ENCODE assay signal across 22 mouse cellular contexts in the genomic region with DNA sequence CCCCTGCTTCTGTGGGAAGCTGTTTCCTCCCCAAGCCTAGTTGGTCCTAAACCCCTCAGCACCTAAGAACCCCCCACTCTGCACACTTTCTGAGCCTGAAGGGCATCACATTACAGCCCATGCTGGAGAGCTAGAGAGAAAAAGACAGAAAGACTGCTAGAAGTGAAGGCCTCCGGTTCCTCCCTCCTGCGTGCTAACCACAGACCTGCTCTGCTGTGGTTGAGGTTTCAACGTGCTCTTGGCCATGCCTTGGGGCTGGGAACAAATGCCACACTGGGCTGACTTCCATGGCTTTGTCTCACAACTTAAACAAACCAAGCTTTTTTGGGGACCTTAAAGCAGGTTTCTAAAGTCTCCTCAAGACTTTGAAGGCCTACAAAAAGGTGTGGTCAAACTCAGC. TPM values are rescaled to one million over a fixed set of nuclear protein-coding genes. Genes with fewer than 3 reads are reported as not detected.
DNase-seq lines count a peak whose midpoint lies in the region; ATAC-seq and TF ChIP-seq lines count a peak whose summit lies in the region.
"Had no signal": no experiment of that assay in that cellular context is flagged by ENCODE, and none has a peak within 500 bp of the region (broad histone marks: within the 10 kb centered on the region; RNA-seq: fewer than 3 reads in every experiment).

No protein-coding gene starts in this region.

- H3K36me3 ChIP-seq in midbrain, embryonic 11.5 days (ENCODE audit: control insufficient read depth, insufficient read depth, low read length) = no peaks in the 10 kb centered on the region
- H3K36me3 ChIP-seq in midbrain, embryonic 10.5 days = no peaks in the 10 kb centered on the region
- no peaks in the 10 kb centered on the region for H3K36me3 ChIP-seq in kidney, embryonic 16.5 days (ENCODE audit: insufficient read depth, low read length)
- no peaks in the 10 kb centered on the region for H3K36me3 ChIP-seq in heart, adult 2 months (ENCODE audit: control insufficient read depth, insufficient read depth, low read length)
- H3K36me3 ChIP-seq: G1E had no signal

- H3K79me2 ChIP-seq in heart, adult 2 months (replicated peaks; ENCODE audit: control insufficient read depth, insufficient read depth, low read length) = no peaks in the 10 kb centered on the region

- no peaks in the 10 kb centered on the region for H3K9me3 ChIP-seq in midbrain, embryonic 11.5 days (ENCODE audit: control insufficient read depth, low read length)
- no peaks in the 10 kb centered on the region for H3K9me3 ChIP-seq in midbrain, embryonic 10.5 days (replicated peaks)
- no peaks in the 10 kb centered on the region for H3K9me3 ChIP-seq in kidney, embryonic 16.5 days (ENCODE audit: low read length)
- H3K9me3 ChIP-seq: G1E had no signal

- no peaks in the 10 kb centered on the region for H3K4me1 ChIP-seq in midbrain, embryonic 11.5 days (ENCODE audit: control insufficient read depth, insufficient read depth, low read length)
- no peaks in the 10 kb centered on the region for H3K4me1 ChIP-seq in midbrain, embryonic 10.5 days
- no peaks in the 10 kb centered on the region; the same call in 1 of the 2 replicates for H3K4me1 ChIP-seq in kidney, embryonic 16.5 days (ENCODE audit: insufficient read depth, low read length)
- no peaks in the 10 kb centered on the region for H3K4me1 ChIP-seq in heart, adult 2 months (ENCODE audit: control insufficient read depth, insufficient read depth, low read length)

- no peak overlapping the region for H3K4me3 ChIP-seq in midbrain, embryonic 11.5 days (ENCODE audit: low read depth, low read length)
- H3K4me3 ChIP-seq in midbrain, embryonic 10.5 days = no peak overlapping the region
- H3K4me3 ChIP-seq in kidney, embryonic 16.5 days (ENCODE audit: low read length) = no peak overlapping the region
- no peak overlapping the region for H3K4me3 ChIP-seq in heart, adult 2 months

- TF ChIP-seq POLR2A in heart, adult 2 months (IDR thresholded peaks at IDR 0.05; ENCODE audit: insufficient read depth, low read depth, low read length) = no peak

- TF ChIP-seq EP300 in heart, adult 2 months (IDR thresholded peaks at IDR 0.05; ENCODE audit: insufficient read depth, low read depth, low read length) = no peak

- H3K27ac ChIP-seq in midbrain, embryonic 11.5 days (ENCODE audit: low read depth, low read length) = no peak overlapping the region
- no peak overlapping the region for H3K27ac ChIP-seq in midbrain, embryonic 10.5 days (replicated peaks)
- no peak overlapping the region for H3K27ac ChIP-seq in kidney, embryonic 16.5 days (ENCODE audit: low read length)
- H3K27ac ChIP-seq in heart, adult 2 months = no peak overlapping the region

- no peaks in the 10 kb centered on the region for H3K27me3 ChIP-seq in midbrain, embryonic 11.5 days (ENCODE audit: control insufficient read depth, insufficient read depth, low read length)
- no peaks in the 10 kb centered on the region for H3K27me3 ChIP-seq in midbrain, embryonic 10.5 days (ENCODE audit: low read depth, poor library complexity, severe bottlenecking)
- no peaks in the 10 kb centered on the region for H3K27me3 ChIP-seq in kidney, embryonic 16.5 days (ENCODE audit: insufficient read depth, low read length)
- H3K27me3 ChIP-seq in heart, adult 2 months (ENCODE audit: control insufficient read depth, insufficient read depth, low read length) = no peaks in the 10 kb centered on the region
- H3K27me3 ChIP-seq: Patski had no signal

- DNase-seq in midbrain, embryonic 11.5 days (ENCODE audit: low spot score, missing footprints) = peak; percentile 26
- DNase-seq in midbrain, embryonic 10.5 days (ENCODE audit: low spot score) = no peak
- DNase-seq in heart, adult 2 months = no peak
- no peak for DNase-seq in lung, postnatal 36 days
- DNase-seq: adrenal gland, adult 2 months; adrenal gland, adult 8-10 months; adrenal gland, postnatal 10 days; adrenal gland, postnatal 14 days; adrenal gland, postnatal 25 days; adrenal gland, postnatal 36 days; B cell, adult 2 months; cerebellum, adult 11 months; cerebellum, adult 11-12 months had no signal

- WGBS in midbrain, embryonic 11.5 days = 95% methylated on average over 3 of the region's 3 CpGs
- 88% methylated on average over 3 of the region's 3 CpGs for WGBS in midbrain, embryonic 10.5 days
- 73% methylated on average over 3 of the region's 3 CpGs for WGBS in kidney, embryonic 16.5 days
- WGBS in heart, adult 2 months = 68% methylated on average over 3 of the region's 3 CpGs

- no peak overlapping the region for H3K9ac ChIP-seq in midbrain, embryonic 11.5 days (ENCODE audit: low read length)
- H3K9ac ChIP-seq in kidney, embryonic 16.5 days (replicated peaks; ENCODE audit: low read length) = no peak overlapping the region
- H3K9ac ChIP-seq in heart, adult 2 months (ENCODE audit: low read depth, low read length) = no peak overlapping the region

- no peak for TF ChIP-seq CTCF in heart, adult 2 months (IDR thresholded peaks at IDR 0.05)

- intact Hi-C loops in heart, adult 2 months (cut with DNase I) = no loop called here

- ATAC-seq in midbrain, embryonic 11.5 days (ENCODE audit: low FRiP score) = no peak
- peak; percentile 73 for ATAC-seq in common myeloid progenitor, adult 5-6 weeks (replicated peaks; ENCODE audit: low read depth, poor library complexity, severe bottlenecking)
- peak; percentile 85 to 87 for ATAC-seq in hematopoietic stem cell, adult 5-6 weeks (replicated peaks in 1 of 2; ENCODE audit: insufficient read depth in 1 of 2, low FRiP score in 2 of 2, low TSS enrichment in 1 of 2, low read depth in 1 of 2, poor library complexity in 2 of 2, severe bottlenecking in 2 of 2)
- ATAC-seq in megakaryocyte progenitor cell, adult 5-6 weeks (replicated peaks; ENCODE audit: poor library complexity) = peak; percentile 71
- ATAC-seq in kidney, embryonic 16.5 days (ENCODE audit: low FRiP score, low TSS enrichment) = no peak
- ATAC-seq: activated CD4-positive, CD25-positive, alpha-beta regulatory T cell, adult 4 months; CD4-positive, CD25-positive, alpha-beta regulatory T cell, adult 4 months; Patski had no signal

- H3K4me2 ChIP-seq in midbrain, embryonic 11.5 days = no peak overlapping the region
- no peak overlapping the region for H3K4me2 ChIP-seq in kidney, embryonic 16.5 days (replicated peaks; ENCODE audit: low read depth, low read length)

RNA-seq across cellular contexts. Expression of gene Fbln5, which starts 16.4 kb away (rescaled TPM):
- 14.5 and 17.2 TPM in 2 replicates for polyA plus RNA-seq in midbrain, embryonic 11.5 days (2014; fragmentation: Nextera tagmentation; extraction: Ambion mirVana)
- 11.4 and 13.9 TPM in 2 replicates for polyA plus RNA-seq in midbrain, embryonic 10.5 days (2016; fragmentation: Nextera tagmentation; extraction: Ambion mirVana)
- total RNA-seq in common myeloid progenitor, adult 5-6 weeks (2017) = not detected in 2 replicates
- not detected in 2 replicates for total RNA-seq in hematopoietic stem cell, adult 5-6 weeks (2017)
- not detected in 2 replicates for total RNA-seq in megakaryocyte progenitor cell, adult 5-6 weeks (2015)
- total RNA-seq in megakaryocyte progenitor cell, adult 5-6 weeks (2017) = not detected in 2 replicates
- polyA plus RNA-seq in kidney, embryonic 16.5 days (2015; fragmentation: Nextera tagmentation; extraction: Ambion mirVana) = 135 and 143 TPM in 2 replicates
- 10 to 100 TPM; 23.4 to 26.9 TPM for total RNA-seq in heart, adult 2 months (2021)
- polyA plus RNA-seq in heart, adult 2 months (2012; rRNA removed) = 40.4 and 60.4 TPM in 2 replicates
- total RNA-seq: MEL had no signal
- polyA plus RNA-seq: activated CD4-positive, CD25-positive, alpha-beta regulatory T cell, adult 4 months; CD4-positive, CD25-positive, alpha-beta regulatory T cell, adult 4 months; G1E had no signal

Comparison
In these comparisons a context has a peak if more than half of its experiments do, and no peak if none do; other contexts are left out.
1. ATAC-seq: peak in common myeloid progenitor, adult 5-6 weeks (single experiment), hematopoietic stem cell, adult 5-6 weeks (2 of 2) and megakaryocyte progenitor cell, adult 5-6 weeks (single experiment); none in midbrain, embryonic 11.5 days (single experiment) and kidney, embryonic 16.5 days (single experiment).
2. RNA of gene Fbln5, which starts 16.4 kb away (total RNA-seq): 23.4 to 26.9 TPM in heart, adult 2 months; not detected in common myeloid progenitor, adult 5-6 weeks, not detected in hematopoietic stem cell, adult 5-6 weeks and not detected in megakaryocyte progenitor cell, adult 5-6 weeks; every median in the first group is over 10 times any median in the second.